Mouse (Mus musculus) heart, postnatal 0 days (tissue): ENCODE results near the gene Ephb2.

ENCODE experiments used
- CTCF ChIP-seq: IDR thresholded peaks from 2 replicates; pipeline ENCODE4 v1.5.1; 2016; ENCODE audit warnings: antibody characterized with exemption, control low read depth, low read depth
- EP300 ChIP-seq: IDR thresholded peaks from 2 replicates; pipeline ENCODE4 v1.6.1; 2016; ENCODE audit warnings: antibody characterized with exemption, low read depth

DNA sequence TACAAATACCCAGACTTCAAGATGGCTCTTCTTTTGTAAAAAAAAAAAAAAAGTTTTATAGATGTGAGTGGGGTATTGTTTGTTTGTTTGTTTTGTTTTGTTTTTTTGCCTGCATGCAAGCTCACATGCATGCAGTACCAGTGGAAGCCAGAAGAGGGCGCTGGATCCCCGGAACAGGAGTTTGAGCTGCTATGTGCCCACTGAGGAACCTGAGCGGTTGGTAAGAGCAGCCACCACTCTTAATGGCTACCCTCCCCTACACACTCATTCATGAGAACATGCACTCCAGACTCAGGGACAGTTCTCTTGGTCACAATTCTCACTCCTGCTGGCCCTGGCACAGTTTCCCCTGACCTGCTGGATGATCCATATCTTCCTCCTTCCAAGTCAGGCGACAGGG lies 169.8 kb downstream of the Ephb2 start:
- 0 out of 2 replicates have a peak, but pooled peaks have one; percentile 12 for TF ChIP-seq CTCF
- TF ChIP-seq EP300 = no peak
